Mouse (Mus musculus) cerebellum, postnatal 36 days (tissue): ENCODE results near the gene Krt12.
A peak's percentile ranks its signal among the peaks of the same experiment; 100 is the strongest.

ENCODE experiments used
- DNase-seq, 2 experiments: peaks; one replicate each; pipeline ENCODE4 v3.0.0; 2021 to 2022; ENCODE audit warnings: mixed read lengths in 2 of 2

The Krt12 gene

DNA sequence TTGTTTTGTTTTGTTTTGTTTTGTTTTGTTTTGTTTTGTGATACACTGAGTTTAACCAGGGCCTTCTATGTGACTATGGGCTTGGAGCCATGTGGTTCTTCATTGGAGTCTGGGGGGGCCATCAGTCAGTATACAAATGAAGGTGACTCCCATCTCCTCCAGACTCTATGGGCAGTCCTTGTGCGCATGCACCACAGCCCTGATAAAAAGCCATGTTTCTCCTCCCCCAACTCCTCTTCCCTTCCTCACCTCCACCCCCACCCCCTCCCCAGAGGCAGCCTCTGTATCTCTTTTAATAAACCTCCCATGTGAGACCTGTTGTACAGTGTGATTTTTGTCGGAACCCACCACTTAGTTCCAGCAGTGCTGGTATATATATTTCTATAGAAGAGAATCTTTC lies 25.4 kb downstream of the Krt12 start:
- DNase-seq = no peak

DNA sequence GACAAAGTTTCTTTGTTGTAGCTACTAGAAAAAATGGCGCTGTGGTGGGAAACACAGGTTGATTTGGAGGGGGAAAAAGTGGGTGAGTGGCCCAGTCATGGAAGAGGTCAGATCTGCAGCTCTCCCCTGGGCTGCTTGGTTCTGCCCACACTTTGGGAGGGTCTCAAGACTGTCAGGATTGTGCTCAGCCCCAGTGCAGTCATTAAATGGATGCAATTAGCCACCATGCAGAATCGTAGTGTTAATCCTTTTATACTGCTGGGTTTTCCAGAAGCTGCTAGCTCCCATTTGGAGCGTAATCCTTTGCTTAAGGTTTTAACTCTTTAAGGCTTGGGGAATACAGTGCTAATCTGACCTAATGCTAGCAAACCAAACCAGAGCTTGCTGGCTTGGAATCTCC lies 26.0 kb downstream of the Krt12 start:
- no peak for DNase-seq

GRCm38 (mm10) chr11:99392492-99392891 lies 29.6 kb downstream of the Krt12 start:
- DNase-seq = no peak

DNA sequence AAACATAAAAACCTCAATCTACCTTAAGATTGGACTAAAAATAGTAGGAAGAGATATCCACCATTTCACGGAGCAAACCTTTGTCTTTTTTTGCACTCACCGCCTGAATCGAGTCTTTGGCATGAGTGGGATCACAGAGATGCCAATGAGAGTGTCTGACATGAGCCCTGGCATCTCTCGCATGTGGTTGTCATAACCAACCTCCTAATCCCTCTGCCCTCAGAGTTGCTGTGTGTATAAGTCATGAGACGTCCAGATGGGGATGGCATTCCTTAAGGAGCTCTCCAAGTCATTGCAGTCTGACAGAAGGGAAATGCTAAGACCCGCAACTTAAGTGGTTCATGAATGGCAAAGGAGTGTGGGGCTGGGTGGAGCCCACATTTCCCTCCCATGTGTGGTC lies 30.7 kb downstream of the Krt12 start:
- DNase-seq = peak in 1 of 2 experiments; percentile 22

- DNase-seq = peak in 1 of 2 experiments; percentile 22
These were observed 31.2 kb downstream of the Krt12 start for GRCm38 (mm10) chr11:99390866-99391265.

- no peak for DNase-seq
These were observed 32.8 kb downstream of the Krt12 start, which contains the start of gene Krt10 for GRCm38 (mm10) chr11:99389264-99389663. Krt10 (minus strand) TSS chr11:99389364.

- no peak for DNase-seq
These were observed 33.4 kb downstream of the Krt12 start for GRCm38 (mm10) chr11:99388661-99389060.

DNA sequence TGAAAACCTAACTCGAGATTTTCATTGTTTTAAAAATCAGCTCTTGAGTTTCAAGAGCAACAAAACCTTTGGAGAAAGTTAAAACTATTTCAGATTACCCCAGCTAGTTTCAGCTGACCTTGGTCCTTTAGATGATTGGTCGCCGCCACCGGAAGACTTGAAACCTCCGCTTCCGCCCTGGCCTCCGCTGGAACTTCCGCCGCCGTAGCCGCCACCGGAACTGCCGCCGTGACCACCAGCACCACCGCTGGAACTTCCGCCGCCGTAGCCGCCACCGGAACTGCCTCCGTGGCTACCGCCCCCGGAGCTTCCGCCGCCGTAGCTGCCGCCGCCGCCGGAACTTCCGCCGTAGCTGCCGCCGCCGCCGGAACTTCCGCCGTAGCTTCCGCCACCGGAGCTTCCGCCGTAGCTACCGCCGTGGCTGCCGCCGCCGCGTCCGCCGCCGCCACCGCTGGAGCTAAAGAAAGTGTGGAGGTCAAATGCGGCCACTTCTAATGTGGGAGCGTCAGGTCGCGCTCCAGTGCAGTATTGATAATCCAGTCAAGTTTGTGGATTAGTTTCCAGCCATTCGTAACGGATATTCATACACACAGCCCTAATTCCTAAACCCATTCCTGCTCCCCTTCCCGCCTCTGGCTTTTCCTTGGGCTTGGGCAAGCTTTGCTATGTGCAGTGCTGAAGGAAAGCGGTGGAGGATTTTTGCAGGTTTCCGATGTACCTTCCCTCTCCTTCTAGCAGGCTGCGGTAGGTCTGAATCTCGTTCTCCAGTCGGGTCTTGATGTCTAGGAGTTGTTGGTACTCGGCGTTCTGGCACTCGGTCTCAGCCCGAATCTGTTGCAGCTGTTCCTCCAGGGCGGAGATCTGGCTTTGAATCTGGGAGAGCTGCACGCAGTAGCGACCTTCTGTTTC lies 36.0 kb downstream of the Krt12 start:
- DNase-seq = peak; percentile 92 to 93

GRCm38 (mm10) chr11:99379568-99379967 lies 42.5 kb downstream of the Krt12 start:
- peak; percentile 72 to 81 for DNase-seq

DNA sequence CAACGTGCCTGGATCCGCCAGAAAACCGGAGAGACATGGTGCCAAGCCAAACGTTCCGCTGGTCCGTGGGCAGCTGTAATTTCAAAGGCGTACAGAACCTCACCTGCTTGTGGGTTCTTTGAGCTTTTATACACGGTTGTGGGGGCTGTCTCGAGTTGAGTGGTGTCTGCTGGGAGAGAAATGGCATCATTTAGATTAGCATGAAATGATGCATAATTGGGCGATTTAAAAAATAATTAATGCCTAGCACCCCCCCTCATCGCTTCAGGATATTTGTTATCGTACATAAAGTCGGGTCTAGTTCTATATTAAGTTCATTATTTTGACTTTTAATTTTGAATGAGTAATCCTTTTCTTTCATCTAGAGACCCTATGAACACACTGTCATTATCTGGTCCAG lies 47.3 kb downstream of the Krt12 start, which contains the start of gene Krt28:
TSS of gene Krt28 (minus strand) at position 101 of the 400 bp plus-strand sequence.
- DNase-seq = no peak

DNA sequence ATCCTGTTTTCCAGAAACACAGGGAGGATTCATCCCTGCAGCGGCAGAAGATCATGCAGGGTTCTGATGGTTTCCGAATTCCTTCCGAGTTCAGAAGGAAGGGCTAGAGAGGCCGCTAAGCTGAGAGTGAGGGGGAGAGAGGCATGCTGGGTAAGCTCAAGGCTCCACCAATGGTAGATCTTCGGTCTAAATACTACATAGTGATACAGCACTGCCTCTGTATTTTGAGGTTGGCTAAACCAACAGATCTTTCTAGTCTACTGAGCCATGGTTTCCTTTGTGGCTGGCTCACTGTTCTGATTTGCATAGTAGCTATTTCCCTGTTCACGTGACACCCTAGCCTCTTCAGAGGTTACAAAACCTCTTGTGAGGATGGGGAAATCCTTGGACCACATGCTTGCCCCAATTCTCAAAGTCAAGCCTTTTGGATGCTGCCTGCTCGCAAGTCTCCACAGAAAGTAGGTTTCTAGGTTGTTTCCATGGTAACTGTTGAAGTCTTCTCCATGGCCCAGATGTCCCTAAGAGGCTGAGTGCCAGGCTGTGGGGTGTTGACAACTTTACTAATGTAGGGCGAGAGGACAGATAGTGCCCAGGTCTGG lies 52.1 kb downstream of the Krt12 start:
- peak; percentile 36 to 39 for DNase-seq

- DNase-seq = no peak
These were observed 52.8 kb downstream of the Krt12 start for GRCm38 (mm10) chr11:99369229-99369628.

GRCm38 (mm10) chr11:99366791-99367190 lies 55.3 kb downstream of the Krt12 start:
- peak in 1 of 2 experiments; percentile 23 for DNase-seq
